Mouse (Mus musculus) kidney, postnatal 14 days (tissue): Measurements from ENCODE around the gene Calu.
"Not testable (repeated sequence)": the region's sequence is repeated elsewhere in the genome, so short reads cannot be mapped to it uniquely, and the experiment has no call there.

Source experiments
- DNase-seq: peaks from one replicate; pipeline ENCODE4 v3.0.0; 2022; ENCODE audit warnings: mixed read lengths

The Calu gene

GRCm38 (mm10) chr6:29363129-29363515 lies 15.3 kb downstream of the Calu start:
- DNase-seq = no peak

DNA sequence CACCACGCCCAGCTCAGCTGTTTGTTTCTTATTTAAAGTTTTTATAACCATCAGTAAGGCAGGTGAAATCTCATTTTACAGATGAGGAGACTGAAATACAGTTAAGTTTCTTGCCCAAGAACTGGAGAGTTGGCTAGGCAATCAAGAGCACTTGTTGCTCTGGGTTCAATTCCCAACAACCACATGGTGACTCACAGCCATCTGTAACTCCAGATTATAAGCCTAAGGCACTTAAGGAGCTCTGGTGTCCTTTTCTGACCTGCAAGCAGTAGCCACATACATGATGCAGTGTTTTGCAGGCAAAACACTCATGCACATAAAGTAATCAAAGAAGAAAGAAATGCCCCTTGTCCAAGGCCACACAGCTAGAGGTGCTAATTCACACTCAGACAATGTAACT lies 17.4 kb downstream of the Calu start:
- DNase-seq = no peak

DNA sequence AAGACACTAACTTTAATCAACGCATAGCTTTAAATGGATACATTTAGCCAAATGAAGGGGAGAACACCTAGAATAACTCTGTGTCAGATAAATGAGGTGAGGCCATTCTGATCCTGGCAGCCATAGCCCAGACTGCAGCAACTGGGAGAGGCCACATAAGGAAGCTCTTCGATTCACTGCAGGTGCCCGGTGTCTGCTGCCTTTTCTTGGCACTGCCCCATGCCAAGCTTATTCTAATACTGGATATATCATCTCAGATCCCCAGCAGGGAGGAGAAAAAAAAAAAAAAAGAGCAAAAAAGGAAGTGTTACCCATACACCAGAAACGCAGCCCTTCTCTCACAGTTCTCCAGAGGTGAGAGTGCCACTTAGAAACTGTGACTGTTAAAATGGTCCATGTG lies 29.5 kb downstream of the Calu start:
- no peak for DNase-seq

DNA sequence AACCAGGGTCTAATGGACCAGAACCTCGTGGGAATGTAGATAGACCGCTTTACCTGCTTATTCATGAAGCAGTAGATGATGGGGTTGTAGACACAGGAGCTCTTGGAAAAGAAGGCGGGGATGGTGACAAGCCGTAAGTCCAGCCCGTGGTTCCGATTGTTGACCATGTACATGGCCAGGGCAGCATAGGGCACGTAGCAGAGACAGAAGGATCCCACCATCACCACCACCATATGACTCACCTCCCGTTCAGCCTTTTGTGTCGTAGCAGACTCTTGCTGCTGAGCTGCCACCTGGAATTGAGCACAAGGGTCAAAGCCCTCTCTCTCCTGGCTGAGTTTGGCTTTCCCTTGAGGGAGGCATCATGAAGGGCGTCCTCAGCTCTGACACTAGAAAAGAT lies 30.8 kb downstream of the Calu start:
- no peak for DNase-seq

DNA sequence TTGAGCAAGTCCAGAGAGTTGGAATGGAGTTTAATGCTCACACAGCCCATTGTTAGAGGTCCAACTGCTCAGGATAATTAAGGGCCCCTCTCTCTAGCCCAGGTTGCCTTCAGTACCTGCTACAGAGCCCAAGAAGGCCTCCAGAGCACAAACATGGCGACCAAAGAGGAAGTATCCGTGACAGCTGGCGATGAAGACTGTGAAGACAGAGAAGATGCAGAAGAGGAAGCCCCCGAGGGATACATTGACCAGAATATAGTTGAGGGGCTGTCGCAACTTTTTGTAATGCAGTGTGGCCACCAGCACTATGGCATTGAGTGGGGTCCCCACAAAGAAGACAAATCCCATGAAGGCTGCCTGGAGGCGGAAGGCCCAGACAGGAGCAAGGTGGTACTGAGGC lies 32.1 kb downstream of the Calu start:
- no peak for DNase-seq

- DNase-seq = no peak
Observed at GRCm38 (mm10) chr6:29382442-29382841, 34.6 kb downstream of the Calu start.

DNA sequence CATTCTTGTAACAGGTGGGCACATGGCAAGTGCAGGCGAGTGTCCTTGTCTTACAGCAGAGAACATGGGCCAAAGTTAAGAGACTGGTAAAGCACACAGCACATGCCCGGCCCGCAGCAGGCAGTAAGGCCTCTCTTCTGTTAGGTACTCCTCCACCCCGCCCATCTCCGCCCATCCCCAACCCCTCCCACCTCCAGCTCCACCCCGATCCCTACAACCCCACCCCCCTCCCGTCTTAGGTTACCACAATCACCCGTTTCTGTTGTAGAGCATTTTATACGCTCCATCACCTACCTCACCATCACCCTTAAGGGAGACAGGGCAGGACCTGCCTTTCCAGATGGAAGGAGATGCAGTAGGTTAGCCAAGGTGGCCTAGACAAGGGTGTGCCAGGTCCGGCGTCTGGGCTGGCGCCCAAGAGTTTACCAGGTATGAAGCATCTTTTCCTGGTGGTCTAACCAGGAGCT lies 40.2 kb downstream of the Calu start, which contains the start of gene Opn1sw:
Gene Opn1sw, minus strand, starts transcription at position 417 of the 467 bp plus-strand sequence.
- DNase-seq = peak; percentile 20

GRCm38 (mm10) chr6:29388606-29389080 lies 40.8 kb downstream of the Calu start:
- DNase-seq = peak; percentile 91

DNA sequence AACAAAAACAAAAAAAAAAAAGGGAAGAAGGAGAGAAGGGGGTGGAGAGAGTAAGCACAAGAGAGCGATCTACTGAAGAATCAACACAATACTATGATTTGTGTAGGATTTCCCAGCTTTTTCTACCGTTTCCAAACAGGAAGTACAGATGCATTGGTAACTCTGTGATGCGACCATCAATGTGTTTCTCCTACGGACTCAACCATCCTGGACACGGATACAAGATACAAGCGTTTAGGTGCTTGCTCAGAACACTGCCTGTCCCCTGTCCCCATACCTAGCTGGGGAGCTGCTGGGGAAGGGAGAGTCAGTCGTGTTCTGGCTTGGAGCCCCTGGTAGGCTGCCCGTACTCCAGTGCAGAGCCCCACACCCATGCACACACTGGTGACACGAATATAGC lies 41.6 kb downstream of the Calu start:
- DNase-seq = no peak

GRCm38 (mm10) chr6:29390500-29390899 lies 42.6 kb downstream of the Calu start:
- DNase-seq = not testable (repeated sequence)

DNA sequence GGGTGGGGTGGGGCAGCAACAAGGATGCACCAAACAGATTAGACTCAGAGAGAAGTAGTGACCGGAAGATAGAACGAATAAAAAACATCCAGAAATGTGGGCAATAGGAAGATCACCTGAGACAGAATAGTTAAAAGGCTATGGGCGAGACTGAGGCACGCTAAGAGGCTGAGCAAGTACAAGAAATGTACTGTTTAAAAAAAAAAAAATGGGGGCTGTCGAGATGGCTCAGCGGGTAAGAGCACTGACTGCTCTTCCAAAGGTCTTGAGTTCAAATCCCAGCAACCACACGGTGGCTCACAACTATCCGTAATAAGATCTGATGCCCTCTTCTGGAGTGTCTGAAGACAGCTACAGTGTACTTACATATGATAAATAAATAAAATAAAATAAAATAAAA lies 43.4 kb downstream of the Calu start:
- not testable (repeated sequence) for DNase-seq

GRCm38 (mm10) chr6:29391802-29392201 lies 43.9 kb downstream of the Calu start:
- DNase-seq = no peak

- no peak for DNase-seq
Observed at GRCm38 (mm10) chr6:29394286-29394685, 46.4 kb downstream of the Calu start.

DNA sequence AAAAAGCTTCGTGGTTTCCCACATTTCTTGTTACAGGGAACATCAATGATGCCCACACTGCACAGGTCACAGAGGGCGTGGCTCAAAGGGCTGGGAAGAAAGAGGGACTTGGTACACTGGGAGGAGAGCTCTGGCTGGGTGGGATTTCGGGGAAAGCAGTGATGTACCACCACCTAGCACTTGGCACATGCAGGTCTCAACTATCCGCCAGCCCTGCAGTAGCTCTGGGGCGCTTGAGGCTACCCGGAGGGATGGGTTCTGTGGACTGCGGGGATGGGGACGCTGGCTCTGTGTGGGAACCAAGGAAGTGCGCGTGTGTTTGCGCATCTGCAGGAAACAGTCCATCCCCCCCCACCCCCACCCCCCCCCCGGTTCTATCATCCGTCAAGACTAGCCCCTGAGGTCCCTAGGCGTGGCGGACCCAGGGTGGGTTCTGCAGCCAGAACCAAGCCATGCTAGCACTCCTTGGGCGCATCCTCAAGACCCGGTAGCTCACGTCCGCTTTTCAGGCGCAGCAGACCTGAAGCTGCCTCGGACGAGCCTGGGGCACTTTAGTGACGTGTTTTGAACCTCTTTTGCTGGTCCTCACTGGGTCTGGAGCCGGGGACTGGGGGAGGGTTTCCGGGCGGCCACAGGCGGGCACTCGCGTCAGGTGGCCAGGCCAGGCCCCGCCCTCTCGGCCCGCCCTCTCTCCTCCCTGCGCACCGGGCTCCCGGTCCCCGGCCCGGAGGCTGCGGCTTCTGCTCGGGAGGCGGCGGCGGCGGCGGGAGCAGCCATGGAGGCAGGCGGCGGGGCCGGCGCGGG lies 48.2 kb downstream of the Calu start, which contains the start of gene Ccdc136:
Gene Ccdc136, plus strand, starts transcription at position 400 of the 804 bp plus-strand sequence.
- peak; percentile 88 for DNase-seq

DNA sequence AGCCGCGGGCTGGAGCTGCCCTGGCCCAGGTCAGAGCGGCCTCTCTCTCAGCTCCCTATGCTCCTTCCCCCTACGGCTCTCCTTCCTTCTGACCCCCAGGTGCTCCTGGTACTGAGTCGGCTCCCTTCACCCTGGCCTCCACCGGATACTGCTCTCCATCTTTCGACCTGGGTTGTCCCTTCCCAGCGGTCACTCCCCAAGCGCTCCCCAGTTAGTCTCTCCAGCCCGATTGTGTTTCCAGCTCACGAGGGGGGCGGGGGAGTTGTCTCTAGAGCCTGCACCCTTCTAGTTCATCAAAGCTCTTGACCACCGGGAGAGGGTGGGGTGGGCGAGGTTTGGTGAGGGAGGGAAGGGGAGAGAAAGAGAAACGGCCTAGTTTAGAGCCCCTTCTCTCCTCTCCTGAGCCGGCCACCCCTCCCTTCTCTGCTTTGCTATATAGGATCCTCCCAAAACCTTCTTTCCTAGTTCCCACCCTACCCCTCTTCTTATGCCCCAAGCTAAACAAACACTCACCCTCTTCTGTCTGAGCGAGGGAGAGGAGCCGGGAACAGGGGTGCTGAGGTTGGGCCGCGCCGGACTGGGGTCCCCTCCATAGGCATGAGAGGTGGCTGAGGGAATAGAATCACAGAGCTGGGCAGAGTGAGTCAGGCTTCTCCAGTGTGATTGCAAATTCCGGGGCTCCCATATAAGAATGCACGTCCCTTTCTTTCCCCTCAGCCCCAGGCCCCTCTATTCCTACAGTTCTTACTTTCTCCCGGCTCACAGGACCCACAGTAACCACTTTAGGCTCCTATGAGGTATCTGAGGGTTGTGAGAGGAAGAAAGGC lies 49.1 kb downstream of the Calu start:
- DNase-seq = no peak

- peak; percentile 16 for DNase-seq
Observed at GRCm38 (mm10) chr6:29397575-29397974, 49.7 kb downstream of the Calu start.

GRCm38 (mm10) chr6:29399851-29400250 lies 52.0 kb downstream of the Calu start:
- DNase-seq = no peak

DNA sequence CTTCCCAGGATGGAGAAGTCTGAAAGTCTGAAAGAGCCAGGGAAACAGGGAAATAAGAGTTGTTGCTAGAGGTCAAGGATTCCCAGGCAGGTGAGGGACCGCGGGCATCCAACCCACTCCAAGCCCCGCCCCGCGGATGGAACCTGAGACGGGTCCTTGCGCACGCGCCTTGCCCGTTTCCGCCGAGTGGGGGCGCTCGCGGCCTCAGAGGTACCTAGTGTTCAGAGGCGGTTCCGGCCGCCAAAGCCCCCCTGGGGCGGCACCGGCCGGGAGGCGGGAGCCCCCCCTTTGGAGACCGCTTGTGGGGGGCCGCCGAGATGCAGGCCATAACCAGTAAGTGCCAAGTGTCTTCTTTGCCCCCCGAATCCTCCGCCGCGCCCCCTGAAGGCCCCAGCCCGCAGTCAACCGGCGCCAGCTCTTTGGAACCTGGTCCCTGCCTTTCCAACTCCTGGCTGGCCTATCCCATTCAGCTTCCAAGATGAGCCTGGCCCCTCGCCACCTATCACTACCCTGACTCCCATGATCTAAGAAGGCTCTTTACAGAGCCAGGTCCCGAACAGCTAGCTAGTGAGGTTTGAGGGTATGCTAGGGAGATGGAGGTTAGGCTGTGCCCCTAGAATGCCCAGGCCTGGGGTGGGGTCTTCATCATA lies 54.9 kb downstream of the Calu start:
- DNase-seq = peak; percentile 16

DNA sequence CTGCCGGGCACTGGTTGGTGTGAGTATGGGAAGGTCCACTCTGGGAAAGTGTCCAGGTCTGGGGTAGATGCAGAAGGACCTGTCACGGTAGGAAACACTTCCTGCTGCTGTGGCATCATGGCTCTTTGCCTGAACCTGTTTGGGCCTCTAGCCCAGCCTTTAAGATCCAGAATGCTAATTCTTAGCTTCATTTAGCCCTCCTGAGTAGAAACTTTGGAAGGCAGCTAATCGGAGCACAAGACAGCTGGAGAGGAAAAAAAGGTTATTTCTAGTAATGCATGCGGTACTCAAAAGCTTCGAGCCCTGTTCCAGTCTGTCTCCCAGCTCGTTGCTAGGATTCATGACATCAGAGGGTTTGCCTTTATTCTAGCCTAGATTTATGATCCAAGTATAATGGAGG lies 58.5 kb downstream of the Calu start:
- no peak for DNase-seq

- DNase-seq = no peak
Observed at GRCm38 (mm10) chr6:29415446-29415845, 67.6 kb downstream of the Calu start.

- no peak for DNase-seq
Observed at GRCm38 (mm10) chr6:29420596-29420995, 72.7 kb downstream of the Calu start.

- DNase-seq = no peak
Observed at GRCm38 (mm10) chr6:29425118-29425517, 77.2 kb downstream of the Calu start.

GRCm38 (mm10) chr6:29426331-29426730 lies 78.5 kb downstream of the Calu start:
- DNase-seq = no peak
